Mouse (Mus musculus) brain, adult 2 months (tissue): ENCODE measurements around the gene Hoxd1.

Experiments
- DNase-seq: peaks from one replicate; pipeline ENCODE4 v3.0.0; 2011; ENCODE audit warnings: low read depth, low spot score

The Hoxd1 gene

DNA sequence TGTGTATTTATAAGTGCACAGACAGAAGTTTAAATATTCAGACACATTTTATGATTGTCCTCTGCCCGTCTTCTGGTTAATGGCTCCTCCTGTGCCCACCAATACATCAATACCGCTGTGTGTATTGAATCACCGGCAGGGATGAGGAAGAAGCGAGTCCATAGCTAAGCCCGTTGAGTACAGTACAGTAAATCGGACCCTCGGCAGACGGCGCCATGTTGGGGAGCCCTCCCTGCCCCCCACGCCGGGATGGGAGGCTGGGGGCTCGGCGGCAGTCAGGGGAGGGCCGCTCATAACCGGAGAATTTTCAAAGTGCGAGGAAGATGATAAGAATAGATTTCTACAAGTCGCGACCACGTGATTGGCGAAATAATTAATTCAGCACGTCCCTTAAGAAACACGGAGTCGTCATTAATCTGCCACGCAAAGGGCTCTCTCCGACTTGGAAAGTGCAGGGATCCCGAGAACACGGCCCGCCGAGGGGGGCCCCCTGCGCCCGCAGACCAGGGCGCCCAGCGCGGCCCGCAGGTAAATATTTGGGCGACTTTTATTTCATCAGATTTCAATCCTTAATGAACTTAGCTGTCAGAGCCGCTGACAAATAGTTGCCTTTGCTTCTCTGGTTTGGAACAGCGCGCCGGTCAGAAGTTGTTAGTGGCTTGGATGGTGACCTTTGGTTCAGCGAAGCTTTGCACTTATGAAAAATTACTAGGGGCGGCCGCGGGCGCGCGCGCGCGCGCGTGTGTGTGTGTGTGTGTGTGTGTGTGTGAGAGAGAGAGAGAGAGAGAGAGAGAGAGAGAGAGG is 30.1 kb upstream of the Hoxd1 start:
- no peak for DNase-seq

DNA sequence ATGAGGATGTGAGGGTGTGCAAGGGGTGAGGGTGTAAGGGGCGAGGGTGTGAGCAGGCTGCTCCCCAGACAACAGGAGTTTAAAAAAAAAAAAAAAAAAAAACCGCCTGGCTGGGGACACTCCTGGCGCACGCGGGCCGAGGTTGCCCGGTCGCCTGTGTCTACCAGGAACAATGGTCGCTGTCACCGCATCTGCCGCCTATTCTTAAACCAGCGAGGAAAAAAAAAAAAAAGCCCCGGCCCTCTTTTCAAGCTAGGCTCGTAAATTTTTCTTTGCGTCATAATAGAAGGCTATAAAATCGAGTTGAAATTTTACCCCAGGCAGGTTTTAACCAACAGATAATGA is 29.5 kb upstream of the Hoxd1 start:
- DNase-seq: no peak

DNA sequence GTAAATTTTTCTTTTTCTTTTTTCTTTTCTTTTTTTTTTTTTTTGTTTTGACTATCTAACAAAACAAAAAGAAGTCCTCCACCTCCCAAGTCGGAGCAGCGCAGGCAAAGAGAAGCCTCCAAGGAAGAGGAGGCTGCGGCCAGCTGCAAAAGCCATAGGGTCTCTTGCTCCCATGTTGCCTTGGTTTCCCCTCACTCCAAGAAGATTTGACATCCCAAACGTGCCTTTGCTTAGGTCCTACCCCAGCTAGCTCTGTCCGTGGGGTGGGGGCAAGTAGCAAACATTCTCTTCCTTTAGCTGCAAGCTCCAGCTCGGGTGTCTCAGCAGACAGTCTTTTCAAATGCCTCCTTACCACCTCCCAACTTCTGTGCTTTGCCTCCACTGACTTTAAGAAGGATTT is 29.0 kb upstream of the Hoxd1 start:
- no peak for DNase-seq

DNA sequence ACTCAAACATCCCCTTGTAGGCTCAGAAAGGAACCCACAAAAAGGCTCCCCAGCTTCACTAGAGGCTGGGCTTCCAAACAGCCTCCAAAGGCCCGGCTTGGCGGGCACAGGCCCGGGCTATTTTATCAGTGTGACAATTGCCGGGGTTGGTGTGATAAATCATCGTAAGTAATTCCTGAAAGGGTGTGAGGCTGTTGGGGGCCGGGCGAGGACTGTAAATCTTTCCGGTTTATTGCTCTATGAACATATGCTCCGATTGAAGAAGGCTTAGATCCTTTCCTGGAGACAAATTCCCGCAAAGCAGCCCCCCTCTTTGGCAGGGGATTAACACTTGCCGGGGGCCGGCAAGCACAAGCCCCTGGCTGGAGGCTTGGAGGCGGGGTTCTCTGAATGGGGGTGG is 28.3 kb upstream of the Hoxd1 start:
- no peak for DNase-seq

DNA sequence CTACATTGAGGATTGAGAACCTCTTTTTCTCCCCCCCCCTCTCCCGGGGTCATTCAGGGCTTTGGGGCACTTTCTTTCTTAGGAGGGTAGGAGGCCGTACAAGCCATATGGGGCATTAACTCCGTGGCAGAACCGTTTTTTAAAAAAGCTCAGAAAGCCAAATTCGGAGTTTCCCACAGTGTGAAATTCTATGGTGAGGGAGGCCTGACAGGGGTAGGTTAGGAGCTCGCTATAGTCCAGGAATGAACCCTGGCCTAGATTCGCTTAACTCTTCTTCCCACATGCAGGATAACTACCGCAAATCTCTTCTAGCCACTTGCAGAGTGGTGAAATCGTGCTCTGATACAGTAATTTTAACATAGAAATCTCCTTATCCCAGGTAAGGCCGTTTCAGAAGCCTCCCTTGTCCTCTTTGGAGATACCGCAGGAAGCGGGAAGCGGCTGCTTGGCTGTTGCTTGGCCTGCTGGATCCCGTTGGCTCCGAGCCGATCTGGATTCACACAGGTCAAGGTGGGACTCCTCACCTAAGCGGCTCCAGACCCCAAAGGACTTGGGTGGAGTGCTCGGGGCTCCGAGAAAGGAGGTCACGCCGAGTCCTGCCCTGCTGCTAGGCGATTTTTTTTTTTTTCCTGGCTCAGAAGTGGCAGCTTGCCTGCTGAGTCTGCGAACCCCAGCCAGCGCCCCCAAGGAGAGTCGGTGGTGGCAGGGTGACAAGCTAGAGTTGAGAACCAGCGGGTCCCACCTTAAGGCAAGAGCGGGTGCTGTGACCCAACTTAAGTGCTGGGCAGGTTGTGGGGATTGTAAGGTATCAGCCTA is 27.6 kb upstream of the Hoxd1 start:
- DNase-seq: no peak

DNA sequence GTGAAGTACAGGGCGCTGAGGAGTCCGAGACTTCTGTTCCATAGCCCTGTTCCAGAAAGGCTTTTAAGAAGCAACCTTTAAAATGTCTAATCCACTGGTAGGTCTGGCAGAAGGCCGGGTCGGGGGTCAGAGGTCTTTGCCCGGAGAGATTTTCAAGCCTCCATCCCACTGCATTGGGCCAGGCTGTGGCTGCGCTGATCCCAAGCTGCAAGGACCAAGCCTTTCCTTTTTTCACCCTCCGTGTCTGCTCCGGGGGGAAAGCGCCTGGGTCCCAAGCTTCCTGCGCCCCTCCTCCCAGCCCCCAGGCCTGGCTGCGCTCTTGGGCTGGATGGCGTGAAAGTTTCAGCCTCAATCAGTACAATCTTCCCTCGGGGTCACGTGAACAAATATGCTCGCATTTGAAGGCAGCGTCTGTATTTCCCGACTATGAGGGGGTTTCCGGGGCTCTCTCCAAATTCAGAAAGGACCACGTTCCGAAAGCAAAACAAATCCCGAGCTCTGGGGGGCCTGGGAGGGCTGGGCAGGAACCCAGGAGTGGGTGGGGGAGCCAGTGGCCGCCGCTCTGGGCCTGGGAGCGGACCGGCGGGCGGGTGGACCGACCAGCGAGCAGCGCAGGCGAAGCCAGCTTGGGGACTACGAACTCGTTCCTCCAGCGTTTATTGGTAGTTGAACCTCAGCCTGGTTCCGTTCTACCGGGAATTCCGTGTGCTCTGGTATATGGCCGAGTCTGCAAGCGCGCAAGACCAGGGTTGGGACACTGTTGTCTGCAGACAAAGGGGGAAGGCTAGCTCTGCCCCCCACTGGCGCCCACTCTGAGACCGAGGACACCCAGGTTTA is 26.7 kb upstream of the Hoxd1 start:
- no peak for DNase-seq

DNA sequence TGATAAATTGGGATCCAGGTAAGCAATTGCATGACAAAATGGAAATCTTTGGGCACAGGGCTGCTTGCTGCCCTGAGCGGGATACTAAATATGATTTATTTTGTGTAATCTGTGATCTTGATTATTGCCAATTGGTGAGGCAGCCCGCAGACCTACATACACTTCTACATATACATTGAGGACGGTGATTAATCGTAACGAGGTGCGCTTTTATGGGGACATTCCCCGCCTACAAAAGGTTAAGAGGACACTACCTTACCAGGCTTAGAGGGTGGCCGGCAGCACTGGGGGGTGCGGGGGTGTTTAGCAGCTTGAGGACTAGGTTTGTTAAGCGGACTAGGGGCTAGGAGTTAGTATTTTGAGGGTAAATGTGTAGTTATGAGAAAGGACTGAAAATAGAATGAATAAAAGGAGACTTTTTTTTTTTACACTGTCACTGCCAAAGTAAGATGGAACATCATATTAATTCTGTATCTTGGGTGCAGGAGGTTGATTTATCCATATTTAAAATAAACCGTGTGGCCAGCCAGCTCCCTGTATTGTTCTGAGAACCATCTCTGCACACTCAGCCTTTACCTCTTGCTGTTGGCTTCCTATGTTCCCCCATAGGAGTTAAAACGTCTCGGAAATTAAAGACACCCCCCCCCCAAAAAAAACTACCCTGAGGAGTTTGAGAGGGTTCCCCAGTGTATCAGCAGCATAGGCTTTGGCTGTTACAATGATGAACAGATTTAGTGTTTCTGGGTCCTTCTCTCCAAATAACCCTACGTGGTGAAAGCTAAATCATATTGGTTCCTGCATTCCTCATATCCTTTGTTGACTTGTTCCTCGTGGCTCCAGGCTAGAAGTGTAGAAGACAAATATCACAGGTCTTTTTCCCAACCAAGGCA is 25.8 kb upstream of the Hoxd1 start:
- no peak for DNase-seq

DNA sequence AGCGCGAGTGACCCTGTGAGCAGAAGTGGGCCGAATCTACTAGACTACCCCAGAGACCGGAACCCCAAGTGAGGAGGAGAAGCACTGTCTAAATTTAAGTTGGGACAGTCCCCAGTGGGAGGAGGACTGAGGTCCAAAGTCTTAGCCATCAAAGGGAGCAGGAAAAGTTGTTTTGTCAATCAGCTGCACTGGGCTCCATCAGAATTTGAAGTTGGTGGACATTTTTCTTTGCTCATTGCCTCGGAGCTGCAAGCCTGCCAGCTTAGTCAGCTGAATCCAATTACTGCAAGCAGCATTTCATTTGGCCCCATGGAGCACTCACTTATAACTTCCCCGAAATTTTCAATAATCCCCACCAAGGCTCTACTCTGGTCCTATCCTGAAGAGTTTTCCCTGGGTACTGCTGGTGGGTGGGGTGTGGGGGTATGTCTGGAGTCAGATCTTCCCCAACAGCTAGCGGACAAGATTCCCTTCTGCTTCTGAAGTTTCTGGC is 25.2 kb upstream of the Hoxd1 start:
- no peak for DNase-seq

DNA sequence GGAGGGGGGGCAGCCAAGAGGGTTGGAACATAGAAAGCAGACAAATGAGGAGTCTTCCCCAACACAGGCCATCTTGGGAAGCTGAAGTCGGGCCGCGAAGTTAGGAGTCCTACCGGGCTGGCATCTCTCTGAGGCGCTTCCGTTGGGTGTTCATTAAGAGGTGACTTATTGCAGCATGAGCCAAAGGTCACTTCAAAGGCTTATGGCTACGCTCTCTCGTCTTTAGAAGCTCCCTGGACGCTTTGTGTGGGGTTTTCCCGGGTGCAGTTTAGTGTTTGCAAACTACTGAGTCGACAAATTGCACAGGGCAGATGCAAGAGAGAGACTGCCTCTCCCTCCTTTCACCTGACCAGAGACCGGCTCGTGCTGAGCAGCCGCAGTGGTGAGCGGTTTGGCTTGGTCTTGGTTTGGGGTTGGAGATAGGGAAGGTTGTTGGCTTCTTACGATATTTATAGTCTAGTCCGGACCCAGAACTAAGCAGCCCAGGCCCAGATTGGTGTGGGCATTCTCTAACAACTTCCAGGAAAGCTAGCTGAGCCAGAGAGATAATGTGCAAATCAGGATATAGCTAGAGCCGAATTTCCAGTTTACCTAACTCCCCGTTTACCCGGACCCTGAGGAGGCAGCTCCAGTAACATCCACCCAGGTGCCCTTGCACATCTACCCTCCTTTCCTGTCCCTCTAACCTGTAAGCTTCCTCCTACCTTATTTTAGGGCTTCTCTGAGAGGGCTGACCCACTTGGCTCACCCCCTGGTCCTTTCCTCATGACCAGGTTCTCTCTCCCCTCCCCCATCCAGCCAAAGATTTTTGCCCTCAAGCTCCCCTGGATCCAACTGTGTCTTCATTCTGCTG is 23.9 kb upstream of the Hoxd1 start:
- no peak for DNase-seq

DNA sequence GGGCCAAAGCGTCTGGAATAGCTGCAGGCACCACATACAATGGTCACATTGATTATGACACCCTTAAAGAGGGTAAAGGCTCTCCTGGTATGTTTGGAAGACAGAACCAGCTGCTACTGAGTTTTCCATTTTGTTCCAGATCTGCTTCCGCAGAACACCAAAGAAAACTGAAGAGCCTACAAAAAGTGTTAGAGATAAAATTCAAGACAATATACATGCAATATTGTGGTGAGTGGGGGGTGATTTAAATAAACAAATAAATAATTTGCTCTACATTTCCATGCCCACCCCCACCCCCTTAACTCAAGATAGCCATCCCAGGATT is 23.3 kb upstream of the Hoxd1 start:
- no peak for DNase-seq

DNA sequence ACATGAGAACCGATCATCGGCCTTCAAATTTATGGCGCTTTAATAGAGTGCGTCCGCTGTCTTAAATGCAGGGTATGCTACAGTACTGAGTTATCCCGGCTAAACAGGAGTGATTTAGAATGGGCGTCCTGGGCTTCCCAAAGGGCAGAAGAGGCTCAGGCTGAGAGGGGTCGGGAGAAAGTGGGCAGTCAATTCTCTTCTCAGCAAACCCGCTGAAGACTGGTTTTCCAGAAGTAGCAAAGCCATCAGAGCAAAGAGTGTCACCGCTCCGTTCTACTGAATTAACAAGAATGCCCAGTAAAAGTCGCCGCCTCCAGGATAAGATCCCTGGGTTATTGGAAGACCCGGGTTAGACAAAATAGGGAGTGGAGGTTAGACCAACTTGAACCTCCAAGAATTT is 22.9 kb upstream of the Hoxd1 start:
- DNase-seq: no peak

DNA sequence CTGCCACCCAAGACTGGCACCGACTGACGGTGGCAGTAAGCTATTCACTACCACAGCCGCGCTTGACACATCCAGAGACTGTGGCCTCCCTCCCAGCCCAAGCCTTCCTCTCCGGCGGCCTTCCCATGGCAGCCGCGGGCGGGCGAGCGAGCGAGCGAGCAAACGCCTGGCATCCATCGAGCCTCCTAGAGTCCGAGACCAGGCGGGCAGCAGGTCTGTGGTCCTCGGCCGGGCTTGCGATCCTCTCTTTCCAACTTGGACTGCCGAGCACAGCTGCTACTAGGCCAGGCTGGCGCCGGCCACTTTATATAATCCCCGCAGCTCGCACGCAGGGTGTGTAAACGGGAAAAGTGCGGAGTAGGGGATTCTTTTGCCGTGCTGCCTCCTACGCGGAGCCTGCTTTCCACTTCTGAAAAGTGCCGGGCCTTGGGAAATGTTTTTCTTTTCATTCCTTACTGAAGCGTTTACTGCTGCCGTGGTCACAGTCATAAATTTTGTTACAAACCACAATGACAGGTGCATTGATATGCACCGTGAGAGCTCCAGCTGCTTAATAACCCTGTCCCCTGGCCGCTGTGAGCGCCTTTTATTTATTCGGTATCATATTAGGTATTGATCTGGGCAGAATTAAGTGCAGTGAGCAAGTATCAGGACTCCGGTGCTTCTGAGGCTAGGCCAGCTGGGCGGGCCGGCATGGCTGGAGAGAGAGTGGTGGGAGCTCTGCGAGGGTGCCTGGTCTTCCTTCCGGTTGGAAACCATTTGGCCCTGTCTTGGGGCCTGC is 22.3 kb upstream of the Hoxd1 start:
- DNase-seq: no peak

DNA sequence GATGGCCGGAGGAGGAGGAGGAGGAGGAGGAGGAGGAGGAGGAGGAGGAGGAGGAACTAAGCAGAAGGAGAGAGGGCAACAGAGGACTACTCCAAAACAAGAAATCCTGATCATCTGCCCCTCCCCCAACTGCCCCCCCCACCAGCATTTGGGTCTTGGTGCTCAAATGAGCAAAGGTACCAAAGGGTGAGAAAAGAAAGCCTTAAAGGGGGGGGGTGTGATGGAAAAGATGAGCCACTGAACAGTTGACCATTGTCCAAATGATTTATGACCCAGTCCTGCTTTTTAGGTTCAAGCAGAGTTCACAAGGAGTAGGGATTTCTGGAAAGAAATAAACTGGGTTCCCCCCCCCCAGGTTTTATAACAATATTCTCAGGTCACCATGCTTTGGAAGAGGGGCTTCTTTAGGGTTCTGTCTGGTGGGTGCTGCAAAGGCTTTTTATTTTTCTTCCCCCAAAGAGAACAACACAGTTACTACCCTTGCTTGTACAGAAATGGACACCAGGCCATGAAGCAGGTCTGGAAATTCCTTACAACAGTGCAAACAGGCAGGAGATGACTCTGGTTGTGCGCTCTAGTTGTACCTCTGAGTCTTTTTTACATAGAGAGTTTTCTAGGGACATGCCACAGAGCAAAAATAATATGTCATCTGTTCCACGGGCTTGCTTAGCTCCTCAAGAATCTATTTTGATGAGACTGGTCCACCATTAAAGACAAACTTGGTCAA is 21.4 kb upstream of the Hoxd1 start:
- DNase-seq: no peak

DNA sequence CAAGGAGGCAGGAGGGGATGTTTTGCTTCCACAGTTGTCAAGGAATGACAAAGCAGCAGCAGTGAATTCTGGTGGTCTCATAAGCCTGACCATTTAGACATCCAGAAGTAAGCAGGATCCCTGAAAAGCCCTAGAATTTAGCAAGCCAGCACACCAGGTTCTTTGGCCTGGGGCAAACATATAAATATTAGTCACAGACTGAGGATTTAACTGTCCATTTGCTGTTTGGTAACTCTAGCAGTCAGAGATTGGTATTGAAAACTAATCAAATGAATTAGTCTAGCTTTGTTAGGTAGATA is 20.9 kb upstream of the Hoxd1 start:
- DNase-seq: no peak

DNA sequence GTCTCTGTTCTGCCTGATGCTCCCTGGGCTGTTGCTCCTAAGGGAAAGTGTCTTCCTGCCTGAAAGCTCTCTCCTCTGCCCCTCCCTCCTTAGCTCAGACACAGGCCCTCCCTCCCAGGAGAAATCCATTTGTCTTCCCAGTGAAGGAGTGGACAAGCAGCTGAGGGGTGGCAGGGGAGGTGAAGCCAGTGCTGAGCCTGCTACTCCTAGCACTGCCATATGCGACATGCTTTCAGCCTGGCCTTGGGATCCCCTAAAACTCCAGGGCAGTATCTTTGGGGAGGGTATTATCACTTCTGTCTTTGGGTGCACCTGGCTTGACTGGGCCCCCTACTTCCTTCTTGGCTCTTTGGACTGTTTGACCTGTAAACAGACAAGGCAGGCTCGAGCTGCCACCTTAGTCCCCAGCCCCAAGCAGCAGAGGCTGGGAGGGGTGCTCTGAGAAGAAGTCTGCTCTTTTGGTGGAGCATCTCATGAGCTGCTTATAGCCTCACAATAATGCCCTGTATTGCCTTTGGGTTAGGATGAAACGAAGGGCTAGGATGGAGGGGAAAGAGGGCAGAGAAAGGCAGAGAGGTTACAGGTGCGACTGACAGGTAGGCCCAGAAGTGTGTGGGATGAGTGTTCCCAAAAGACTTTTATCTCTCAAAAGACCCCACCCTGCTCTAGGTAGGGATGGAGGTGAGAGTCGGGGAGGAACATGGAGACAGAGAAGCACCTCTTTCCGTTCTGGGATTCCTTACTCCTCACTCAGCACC is 17.1 kb upstream of the Hoxd1 start:
- DNase-seq: no peak

DNA sequence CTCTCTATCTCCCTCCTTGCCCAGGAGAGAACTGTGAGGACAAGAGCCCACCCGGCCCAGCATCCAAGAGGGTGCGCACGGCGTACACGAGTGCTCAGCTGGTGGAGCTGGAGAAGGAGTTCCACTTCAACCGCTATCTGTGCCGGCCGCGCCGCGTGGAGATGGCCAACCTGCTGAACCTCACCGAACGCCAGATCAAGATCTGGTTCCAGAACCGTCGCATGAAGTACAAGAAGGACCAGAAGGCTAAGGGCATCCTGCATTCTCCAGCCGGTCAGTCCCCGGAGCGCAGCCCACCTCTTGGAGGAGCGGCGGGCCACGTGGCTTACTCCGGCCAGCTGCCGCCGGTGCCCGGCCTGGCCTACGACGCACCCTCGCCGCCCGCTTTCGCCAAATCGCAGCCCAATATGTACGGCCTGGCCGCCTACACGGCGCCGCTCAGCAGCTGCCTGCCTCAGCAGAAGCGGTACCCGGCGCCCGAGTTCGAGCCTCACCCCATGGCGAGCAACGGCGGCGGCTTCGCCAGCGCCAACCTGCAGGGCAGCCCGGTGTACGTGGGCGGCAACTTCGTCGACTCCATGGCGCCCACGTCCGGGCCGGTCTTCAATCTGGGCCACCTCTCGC is 16.4 kb upstream of the Hoxd1 start:
- DNase-seq: no peak

DNA sequence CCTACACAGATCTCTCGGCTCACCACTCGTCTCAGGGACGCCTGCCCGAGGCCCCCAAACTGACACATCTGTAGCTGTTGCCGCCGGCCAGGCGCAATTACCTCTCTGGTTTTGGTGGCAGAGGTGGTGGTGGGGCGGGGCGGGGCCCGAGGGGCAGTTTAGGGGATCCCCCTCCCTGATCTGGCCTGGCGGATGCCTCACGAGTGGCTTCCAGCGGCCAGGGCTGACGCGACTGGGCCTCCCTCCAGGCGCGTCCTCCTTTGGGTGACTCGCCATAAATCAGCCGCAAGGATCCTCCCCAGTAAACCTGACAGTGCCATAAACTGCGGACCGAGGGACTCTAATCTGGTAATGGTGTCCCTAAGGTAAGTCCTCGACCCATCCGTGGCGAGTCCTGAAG is 15.8 kb upstream of the Hoxd1 start:
- DNase-seq: no peak

DNA sequence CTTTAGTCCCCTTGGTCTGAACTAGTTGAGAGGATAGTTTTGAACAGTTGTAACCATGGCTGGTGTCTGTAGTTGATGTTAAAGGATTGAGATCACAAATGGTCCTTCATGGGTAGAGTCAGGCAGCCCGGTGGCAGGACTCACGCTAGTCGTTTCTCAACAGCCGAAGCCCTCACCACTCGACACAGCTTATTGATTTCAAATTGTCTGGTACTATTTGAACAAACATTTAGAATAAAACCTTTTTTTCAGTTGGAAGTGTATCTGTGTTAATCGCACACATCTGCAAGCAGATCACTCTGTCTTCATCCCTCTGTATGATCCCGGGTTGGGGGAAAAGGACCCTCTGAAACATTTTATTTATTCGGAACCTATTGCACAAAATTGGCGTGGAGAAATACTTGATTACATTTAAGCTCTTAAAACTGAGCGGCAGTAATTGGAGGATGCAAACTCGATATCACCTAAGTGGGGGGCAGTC is 15.1 kb upstream of the Hoxd1 start:
- DNase-seq: no peak
